Mouse (Mus musculus): ENCODE measurements around the gene Myh14. TPM values are rescaled to one million over a fixed set of nuclear protein-coding genes. Genes with fewer than 3 reads are reported as not detected.
"Not testable (repeated sequence)": the region's sequence is repeated elsewhere in the genome, so short reads cannot be mapped to it uniquely, and the experiment has no call there.

Myh14 gene
- polyA plus RNA-seq (2015; fragmentation: Nextera tagmentation; extraction: Ambion mirVana) = 1.7 and 2.0 TPM in 2 replicates

GRCm38 (mm10) chr7:44670803-44671202 lies at the start of gene Myh14:
Myh14 (minus strand) TSS chr7:44670843.
- WGBS = 0% methylated on average over 23 of the region's 23 CpGs
- H3K27ac ChIP-seq (ENCODE audit: low read length) = no peak within 1 kb of the TSS
- no peaks in the 10 kb centered on the region for H3K36me3 ChIP-seq (ENCODE audit: insufficient read depth, low read length)
- H3K4me1 ChIP-seq (ENCODE audit: insufficient read depth, low read length) = peaks cover 7% of the 10 kb centered on the region; the same call in 1 of the 2 replicates
- H3K27me3 ChIP-seq (ENCODE audit: insufficient read depth, low read length) = peaks cover 14% of the 10 kb centered on the region; the same call in 1 of the 2 replicates
- ATAC-seq (ENCODE audit: low FRiP score, low TSS enrichment) = peak; percentile 97
- H3K9ac ChIP-seq (replicated peaks; ENCODE audit: low read length) = peak within 1 kb of the TSS; percentile 37
- H3K4me3 ChIP-seq (ENCODE audit: low read length) = peak within 1 kb of the TSS; percentile 39
- H3K4me2 ChIP-seq (replicated peaks; ENCODE audit: low read depth, low read length) = peak within 1 kb of the TSS; percentile 58
- peaks cover 9% of the 10 kb centered on the region; the same call in 1 of the 2 replicates for H3K9me3 ChIP-seq (ENCODE audit: low read length)

DNA sequence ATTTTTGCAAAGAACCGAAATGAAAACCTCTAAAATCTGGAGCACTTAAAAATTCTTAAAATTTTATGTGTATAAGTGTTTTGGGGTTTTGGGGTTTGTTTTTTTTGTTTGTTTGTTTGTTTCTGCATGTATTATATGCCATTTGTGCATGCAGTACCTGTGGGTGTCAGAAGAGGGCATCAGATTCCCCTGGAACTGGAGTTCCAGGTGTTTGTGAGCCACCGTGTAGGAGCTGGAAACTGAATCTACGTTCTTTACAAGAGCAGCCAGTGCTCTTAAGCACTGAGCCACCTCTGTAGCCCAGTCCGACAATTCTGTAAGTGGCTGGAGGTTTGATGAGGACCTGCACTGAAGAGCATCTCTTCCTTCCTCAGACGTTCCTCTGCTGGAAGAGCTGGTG lies 39.2 kb upstream of the Myh14 start:
- Histone ChIP-seq H3K27ac (ENCODE audit: low read length) (no peak overlapping the region), H3K36me3 (ENCODE audit: insufficient read depth, low read length) (no peaks in the 10 kb centered on the region), H3K9me3 (ENCODE audit: low read length) (no peaks in the 10 kb centered on the region), H3K4me2 (replicated peaks; ENCODE audit: low read depth, low read length) (no peak overlapping the region), H3K27me3 (ENCODE audit: insufficient read depth, low read length) (no peaks in the 10 kb centered on the region), H3K4me3 (ENCODE audit: low read length) (no peak overlapping the region), H3K4me1 (ENCODE audit: insufficient read depth, low read length) (no peaks in the 10 kb centered on the region), H3K9ac (replicated peaks; ENCODE audit: low read length) (no peak overlapping the region)
- ATAC-seq (ENCODE audit: low FRiP score, low TSS enrichment) = no peak
- WGBS = 90% methylated on average over 5 of the region's 5 CpGs

DNA sequence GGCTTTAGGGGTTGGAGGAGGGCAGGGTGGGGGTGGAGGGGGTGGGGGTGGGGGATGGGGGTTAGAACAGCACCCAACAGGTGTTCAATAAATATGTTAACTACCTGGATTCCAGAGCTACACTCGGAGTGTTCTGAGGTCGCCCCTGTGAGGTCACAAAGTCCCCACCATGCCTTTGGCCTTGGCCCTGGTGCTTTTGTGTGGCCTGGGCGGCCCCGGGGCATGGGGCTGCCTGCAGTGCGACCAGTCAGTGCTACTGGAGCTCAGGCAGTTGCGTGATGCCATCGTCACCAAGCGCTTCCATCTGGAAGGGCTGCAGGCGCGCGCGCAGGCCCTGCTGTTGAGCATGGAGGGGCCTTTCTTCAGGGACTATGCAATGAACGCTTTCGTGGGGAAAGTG lies 37.9 kb upstream of the Myh14 start, which contains the start of gene Izumo2:
Izumo2 (plus strand) TSS at position 169 of the 400 bp plus-strand sequence.
- no peaks in the 10 kb centered on the region for H3K36me3 ChIP-seq (ENCODE audit: insufficient read depth, low read length)
- H3K4me2 ChIP-seq (replicated peaks; ENCODE audit: low read depth, low read length) = no peak within 1 kb of the TSS
- 73% methylated on average over 14 of the region's 14 CpGs for WGBS
- no peak for ATAC-seq (ENCODE audit: low FRiP score, low TSS enrichment)
- no peak within 1 kb of the TSS for H3K4me3 ChIP-seq (ENCODE audit: low read length)
- no peak within 1 kb of the TSS for H3K9ac ChIP-seq (replicated peaks; ENCODE audit: low read length)
- no peaks in the 10 kb centered on the region for H3K27me3 ChIP-seq (ENCODE audit: insufficient read depth, low read length)
- H3K4me1 ChIP-seq (ENCODE audit: insufficient read depth, low read length) = no peaks in the 10 kb centered on the region
- H3K9me3 ChIP-seq (ENCODE audit: low read length) = no peaks in the 10 kb centered on the region
- H3K27ac ChIP-seq (ENCODE audit: low read length) = no peak within 1 kb of the TSS

- ATAC-seq (ENCODE audit: low FRiP score, low TSS enrichment); H3K9ac ChIP-seq (replicated peaks; ENCODE audit: low read length); H3K27me3 ChIP-seq (ENCODE audit: insufficient read depth, low read length); H3K4me2 ChIP-seq (replicated peaks; ENCODE audit: low read depth, low read length); H3K36me3 ChIP-seq (ENCODE audit: insufficient read depth, low read length); H3K4me1 ChIP-seq (ENCODE audit: insufficient read depth, low read length); H3K9me3 ChIP-seq (ENCODE audit: low read length); H3K27ac ChIP-seq (ENCODE audit: low read length); H3K4me3 ChIP-seq (ENCODE audit: low read length): not testable (repeated sequence)
- 93% methylated on average over 5 of the region's 6 CpGs for WGBS
Observed at GRCm38 (mm10) chr7:44708093-44708492, 37.5 kb upstream of the Myh14 start.

GRCm38 (mm10) chr7:44707169-44707675 lies 36.6 kb upstream of the Myh14 start:
- 94% methylated on average over 5 of the region's 5 CpGs for WGBS
- no peak overlapping the region for H3K4me2 ChIP-seq (replicated peaks; ENCODE audit: low read depth, low read length)
- no peak overlapping the region for H3K27ac ChIP-seq (ENCODE audit: low read length)
- H3K9me3 ChIP-seq (ENCODE audit: low read length) = no peaks in the 10 kb centered on the region
- no peak for ATAC-seq (ENCODE audit: low FRiP score, low TSS enrichment)
- H3K27me3 ChIP-seq (ENCODE audit: insufficient read depth, low read length) = no peaks in the 10 kb centered on the region
- H3K9ac ChIP-seq (replicated peaks; ENCODE audit: low read length) = no peak overlapping the region
- H3K36me3 ChIP-seq (ENCODE audit: insufficient read depth, low read length) = no peaks in the 10 kb centered on the region
- no peaks in the 10 kb centered on the region for H3K4me1 ChIP-seq (ENCODE audit: insufficient read depth, low read length)
- no peak overlapping the region for H3K4me3 ChIP-seq (ENCODE audit: low read length)

- H3K36me3 ChIP-seq (ENCODE audit: insufficient read depth, low read length) = no peaks in the 10 kb centered on the region
- H3K27me3 ChIP-seq (ENCODE audit: insufficient read depth, low read length) = no peaks in the 10 kb centered on the region
- no peak overlapping the region for H3K4me3 ChIP-seq (ENCODE audit: low read length)
- no peak overlapping the region for H3K9ac ChIP-seq (replicated peaks; ENCODE audit: low read length)
- no peak overlapping the region for H3K4me2 ChIP-seq (replicated peaks; ENCODE audit: low read depth, low read length)
- ATAC-seq (ENCODE audit: low FRiP score, low TSS enrichment) = no peak
- H3K27ac ChIP-seq (ENCODE audit: low read length) = no peak overlapping the region
- no peaks in the 10 kb centered on the region for H3K4me1 ChIP-seq (ENCODE audit: insufficient read depth, low read length)
- no peaks in the 10 kb centered on the region for H3K9me3 ChIP-seq (ENCODE audit: low read length)
Observed at GRCm38 (mm10) chr7:44706322-44706721, 35.7 kb upstream of the Myh14 start.

DNA sequence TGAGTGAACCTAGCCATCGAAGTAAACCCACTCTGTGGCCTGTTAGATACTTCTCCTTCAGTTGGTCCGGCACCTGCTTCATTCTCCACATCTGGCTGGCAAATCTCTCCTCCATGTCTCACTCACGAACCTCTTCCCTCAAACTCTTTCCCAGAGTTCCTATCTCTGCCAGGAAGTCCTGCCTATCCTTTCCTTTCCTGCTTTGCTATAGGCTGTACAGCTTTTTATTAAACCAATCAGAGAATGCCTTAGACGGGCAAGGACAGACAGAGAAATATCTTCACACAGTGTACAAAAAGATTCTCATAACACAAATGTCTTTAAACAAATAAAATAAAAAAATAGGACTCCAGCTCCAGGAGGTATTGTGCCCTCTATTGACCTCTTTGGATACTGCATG lies 34.4 kb upstream of the Myh14 start:
- 88% methylated on average over 4 of the region's 4 CpGs for WGBS

DNA sequence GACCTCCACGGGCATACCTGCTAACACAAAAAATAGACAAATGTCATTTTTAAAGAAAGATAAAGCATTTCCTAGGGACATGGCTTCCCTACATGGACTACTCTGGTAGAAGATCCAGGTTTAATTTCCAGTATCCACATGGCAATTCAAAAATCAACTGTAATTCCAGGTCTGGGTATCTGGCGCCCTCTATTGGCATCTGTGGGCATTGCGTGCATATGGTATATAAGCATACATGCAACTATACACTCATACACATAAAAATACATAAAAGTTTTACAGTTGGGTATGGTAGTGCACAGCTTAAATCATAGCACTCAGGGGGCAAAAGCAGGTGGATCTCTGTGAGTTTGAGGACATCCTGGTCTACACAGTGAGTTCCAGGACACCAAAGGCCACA lies 33.7 kb upstream of the Myh14 start:
- Histone ChIP-seq H3K36me3 (ENCODE audit: insufficient read depth, low read length) (no peaks in the 10 kb centered on the region), H3K27me3 (ENCODE audit: insufficient read depth, low read length) (no peaks in the 10 kb centered on the region), H3K4me2 (replicated peaks; ENCODE audit: low read depth, low read length) (no peak overlapping the region), H3K4me1 (ENCODE audit: insufficient read depth, low read length) (no peaks in the 10 kb centered on the region), H3K9me3 (ENCODE audit: low read length) (no peaks in the 10 kb centered on the region), H3K9ac (replicated peaks; ENCODE audit: low read length) (no peak overlapping the region), H3K27ac (ENCODE audit: low read length) (no peak overlapping the region), H3K4me3 (ENCODE audit: low read length) (no peak overlapping the region)
- ATAC-seq (ENCODE audit: low FRiP score, low TSS enrichment) = no peak
- WGBS = 63% methylated on average over 3 of the region's 3 CpGs

More for the DNA sequence above, 34.4 kb upstream of the Myh14 start:
- Histone ChIP-seq H3K27me3 (ENCODE audit: insufficient read depth, low read length) (no peaks in the 10 kb centered on the region), H3K4me1 (ENCODE audit: insufficient read depth, low read length) (no peaks in the 10 kb centered on the region), H3K27ac (ENCODE audit: low read length) (no peak overlapping the region), H3K4me2 (replicated peaks; ENCODE audit: low read depth, low read length) (no peak overlapping the region), H3K36me3 (ENCODE audit: insufficient read depth, low read length) (no peaks in the 10 kb centered on the region), H3K9ac (replicated peaks; ENCODE audit: low read length) (no peak overlapping the region), H3K9me3 (ENCODE audit: low read length) (no peaks in the 10 kb centered on the region), H3K4me3 (ENCODE audit: low read length) (no peak overlapping the region)
- ATAC-seq (ENCODE audit: low FRiP score, low TSS enrichment) = no peak

DNA sequence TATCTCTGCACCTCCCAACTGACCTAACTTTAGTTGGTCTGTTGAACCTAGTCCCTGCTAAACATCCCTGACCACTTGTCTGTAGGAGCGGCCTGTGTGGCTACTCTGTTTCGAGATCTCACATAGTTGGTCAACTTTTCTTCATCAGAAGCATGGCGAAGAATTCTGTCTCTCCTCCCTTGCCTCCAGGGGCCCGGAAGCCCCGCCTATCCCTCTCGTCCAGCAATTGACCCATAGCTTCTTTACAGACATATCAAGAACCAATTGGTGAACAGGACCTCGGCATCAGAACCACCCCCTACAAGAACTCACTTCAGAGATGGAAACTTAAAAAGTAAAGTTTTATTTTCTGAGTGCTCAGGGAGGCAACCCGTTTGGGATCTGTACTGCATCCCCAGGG lies 32.3 kb upstream of the Myh14 start:
- Histone ChIP-seq H3K36me3 (ENCODE audit: insufficient read depth, low read length) (no peaks in the 10 kb centered on the region), H3K27ac (ENCODE audit: low read length) (no peak overlapping the region), H3K4me1 (ENCODE audit: insufficient read depth, low read length) (no peaks in the 10 kb centered on the region), H3K9me3 (ENCODE audit: low read length) (no peaks in the 10 kb centered on the region), H3K9ac (replicated peaks; ENCODE audit: low read length) (no peak overlapping the region), H3K4me3 (ENCODE audit: low read length) (no peak overlapping the region), H3K27me3 (ENCODE audit: insufficient read depth, low read length) (no peaks in the 10 kb centered on the region), H3K4me2 (replicated peaks; ENCODE audit: low read depth, low read length) (no peak overlapping the region)
- 74% methylated on average over 8 of the region's 8 CpGs for WGBS
- no peak for ATAC-seq (ENCODE audit: low FRiP score, low TSS enrichment)

DNA sequence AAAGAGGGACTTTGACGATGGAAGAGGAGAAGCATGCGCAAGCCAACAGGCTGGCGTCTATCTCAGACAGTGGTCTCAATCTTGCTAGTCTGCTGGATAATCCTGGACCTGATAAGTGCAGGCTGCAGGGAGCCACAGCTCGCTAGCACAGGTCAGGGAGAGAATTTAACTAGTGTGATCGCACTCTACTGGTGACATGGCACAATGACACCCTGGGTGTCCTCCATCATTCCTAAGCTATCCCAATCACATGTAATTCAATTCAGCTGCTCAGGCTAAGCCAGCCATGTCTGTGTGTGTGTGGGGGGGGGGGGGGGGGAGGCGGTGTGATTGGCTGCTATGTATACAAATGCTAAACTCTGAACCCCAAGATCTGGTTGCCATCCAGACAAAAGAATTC lies 31.3 kb upstream of the Myh14 start:
- no peak for ATAC-seq (ENCODE audit: low FRiP score, low TSS enrichment)
- H3K4me1 ChIP-seq (ENCODE audit: insufficient read depth, low read length) = peaks cover 7% of the 10 kb centered on the region; the same call in 1 of the 2 replicates
- H3K27ac ChIP-seq (ENCODE audit: low read length) = no peak overlapping the region
- H3K9me3 ChIP-seq (ENCODE audit: low read length) = no peaks in the 10 kb centered on the region
- WGBS = 11% methylated on average over 6 of the region's 6 CpGs
- no peak overlapping the region for H3K9ac ChIP-seq (replicated peaks; ENCODE audit: low read length)
- no peaks in the 10 kb centered on the region for H3K36me3 ChIP-seq (ENCODE audit: insufficient read depth, low read length)
- H3K27me3 ChIP-seq (ENCODE audit: insufficient read depth, low read length) = no peaks in the 10 kb centered on the region
- H3K4me3 ChIP-seq (ENCODE audit: low read length) = no peak overlapping the region
- no peak overlapping the region for H3K4me2 ChIP-seq (replicated peaks; ENCODE audit: low read depth, low read length)

Data from kidney, embryonic 16.5 days (tissue).